Mouse (Mus musculus): ENCODE measurements around the gene Atp5l.
"Not testable (repeated sequence)": the region's sequence is repeated elsewhere in the genome, so short reads cannot be mapped to it uniquely, and the experiment has no call there.

The Atp5l gene

DNA sequence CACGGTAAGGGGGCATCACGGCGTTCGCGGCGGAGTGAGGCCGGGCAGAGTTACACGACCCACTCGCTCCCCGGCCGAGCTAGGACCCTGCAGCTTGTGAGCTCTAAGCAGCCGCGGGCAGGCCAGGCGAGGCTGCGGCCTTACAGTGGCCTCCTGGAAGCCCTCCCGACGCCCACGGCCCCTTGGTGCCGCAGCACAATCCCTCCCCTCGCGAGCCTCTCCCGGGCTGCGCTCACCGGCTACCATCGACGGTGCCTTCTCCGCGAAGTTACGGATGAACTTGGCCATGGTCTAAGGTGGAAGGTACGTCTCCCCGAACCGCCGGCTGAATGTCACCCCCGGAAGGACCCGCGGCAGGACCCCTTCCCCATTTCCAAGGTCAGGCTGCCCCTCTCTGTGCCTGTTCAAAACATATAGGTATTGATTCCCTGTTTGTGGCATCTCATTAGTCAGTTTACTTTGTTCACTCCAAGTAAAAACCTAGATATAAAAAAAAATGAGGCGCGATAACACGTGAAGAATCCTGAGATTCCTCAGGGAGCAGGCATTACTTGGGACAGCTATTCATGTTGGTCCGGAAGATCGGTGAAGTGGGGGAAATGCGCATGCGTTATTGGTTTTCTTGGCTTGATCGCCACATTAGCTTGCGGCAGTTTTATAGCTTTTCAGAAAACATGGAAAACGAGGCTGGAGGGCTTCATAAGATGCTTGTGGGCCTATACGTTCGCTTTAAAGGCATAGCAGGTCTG lies at the start of gene Atp5l:
TSS of gene Atp5l (minus strand) at position 369 of the 749 bp plus-strand sequence.
- DNase-seq, result peak; percentile 66 to 79

DNA sequence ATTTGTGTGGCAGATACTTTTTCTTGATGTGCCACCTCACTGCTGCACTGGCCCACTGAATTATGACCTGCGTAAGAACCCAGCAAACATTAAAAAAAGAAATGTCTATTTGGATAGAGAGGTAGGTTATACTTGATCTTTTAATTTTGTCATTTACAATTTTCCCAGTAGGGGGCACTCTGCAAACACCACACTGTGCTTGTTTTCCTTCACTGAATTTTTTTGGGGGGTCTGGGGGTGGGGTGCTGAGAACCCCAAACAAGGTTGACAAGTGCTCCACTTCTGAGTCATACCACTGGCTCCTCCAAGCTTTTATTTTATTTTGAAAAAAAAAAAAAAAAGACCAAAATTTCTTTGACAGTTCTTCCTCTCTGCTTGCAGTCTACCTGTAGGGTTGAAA lies 48.9 kb upstream of the Atp5l start:
- DNase-seq, result no peak

DNA sequence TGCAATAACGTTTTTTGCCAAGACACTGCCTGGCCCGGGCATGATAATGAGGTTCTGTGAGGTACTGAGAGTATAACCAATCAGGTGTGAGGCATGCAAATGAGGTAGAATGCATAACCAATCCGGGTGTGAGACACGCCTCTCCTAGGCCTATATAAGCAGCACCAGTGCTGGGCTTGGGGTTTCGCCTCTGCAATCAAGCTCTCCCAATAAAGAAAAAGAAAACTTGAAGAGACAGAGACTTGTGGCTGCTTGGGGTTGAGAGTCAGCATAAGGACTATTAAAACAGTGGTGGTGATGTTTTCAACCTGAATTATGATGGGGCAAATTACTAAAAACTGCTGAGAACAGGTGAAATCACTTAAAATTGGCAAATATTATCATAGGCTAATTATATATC lies 47.2 kb upstream of the Atp5l start:
- DNase-seq, result not testable (repeated sequence)

DNA sequence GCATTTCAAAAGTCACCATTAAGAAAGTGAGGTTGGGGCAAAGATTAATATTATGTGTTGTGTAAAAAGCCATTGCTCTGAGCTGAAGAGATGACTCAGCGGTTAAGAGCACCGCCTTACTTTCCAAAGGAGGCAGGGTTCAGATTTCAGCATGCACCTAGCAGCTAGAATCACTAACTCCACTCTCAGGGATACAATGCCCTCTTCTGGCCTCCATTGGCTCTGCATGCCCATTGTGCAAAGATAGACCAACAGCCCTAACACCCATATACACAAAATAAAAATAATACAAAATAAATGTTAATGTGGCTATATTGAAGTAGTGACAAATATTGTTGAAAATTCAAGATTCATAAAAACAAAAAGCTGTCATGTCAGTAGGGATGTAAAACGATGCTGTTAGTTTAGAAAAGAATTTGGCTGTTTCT lies 46.3 kb upstream of the Atp5l start:
- DNase-seq, result peak; percentile 51 to 75

DNA sequence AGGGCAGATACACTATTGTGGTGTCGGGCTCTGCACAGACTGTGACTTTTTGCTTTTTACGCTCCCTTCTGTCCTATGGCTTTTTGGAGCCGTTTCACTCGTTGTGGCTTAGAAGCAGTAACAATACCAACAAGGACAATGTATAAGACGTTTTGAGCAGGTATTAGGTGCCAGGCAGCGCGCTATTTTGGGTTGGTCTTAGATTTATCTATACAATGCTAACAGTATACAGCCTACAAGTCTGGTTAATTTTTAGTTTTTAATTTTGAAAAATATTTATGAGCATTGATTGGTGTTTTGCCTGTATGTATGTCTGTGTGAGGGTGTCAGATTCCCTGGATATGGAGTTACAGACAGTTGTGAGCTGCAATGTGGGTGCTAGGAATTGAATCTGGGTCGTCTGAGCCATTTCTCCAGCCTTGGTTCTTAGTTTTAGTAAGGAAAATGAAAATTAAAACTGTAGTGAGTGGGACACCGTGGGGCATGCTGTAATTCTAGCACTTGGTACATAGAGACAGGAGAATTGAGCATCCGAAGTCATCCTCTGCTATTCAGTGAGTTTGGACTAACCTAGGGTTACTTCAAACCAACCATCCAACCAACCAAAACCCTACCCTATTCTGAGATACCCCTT lies 45.4 kb upstream of the Atp5l start:
- DNase-seq, result no peak

DNA sequence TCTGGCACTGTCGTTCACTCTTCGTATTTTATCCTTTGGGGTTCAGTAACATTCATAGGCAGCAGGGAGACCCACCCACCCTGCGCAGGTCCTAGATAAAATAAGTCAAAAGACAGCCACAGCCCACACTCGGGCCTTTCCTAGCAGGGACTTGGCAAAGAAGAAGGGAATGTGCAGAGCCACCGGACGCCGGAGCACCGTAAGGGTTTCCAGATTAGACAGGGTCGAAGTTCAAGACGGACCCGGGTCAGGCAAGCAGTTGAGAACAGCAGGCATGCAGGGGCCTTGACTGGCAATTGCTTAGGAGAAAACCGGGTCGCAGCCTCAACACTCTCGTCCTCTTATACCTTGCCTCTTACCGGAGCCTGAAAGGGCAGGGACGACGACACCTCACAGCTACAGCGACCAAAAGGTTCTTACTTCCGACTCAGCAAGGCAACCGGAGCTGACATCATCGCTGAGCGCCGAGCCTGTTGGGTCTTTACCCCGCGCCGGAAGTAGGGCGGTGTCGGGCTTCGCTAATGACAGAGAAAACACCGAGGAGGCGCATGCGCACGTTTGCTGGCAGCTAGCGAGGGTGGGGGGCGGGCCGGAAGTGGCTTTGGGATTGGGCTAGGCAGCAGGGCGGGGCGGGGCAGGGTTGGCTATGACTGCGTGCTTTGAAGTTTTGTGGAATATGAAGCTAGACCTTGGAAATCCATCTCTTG lies 44.7 kb upstream of the Atp5l start, which contains the start of gene Ube4a:
TSS of gene Ube4a (minus strand) at position 475 of the 707 bp plus-strand sequence.
- DNase-seq, result peak; percentile 98 to 99

DNA sequence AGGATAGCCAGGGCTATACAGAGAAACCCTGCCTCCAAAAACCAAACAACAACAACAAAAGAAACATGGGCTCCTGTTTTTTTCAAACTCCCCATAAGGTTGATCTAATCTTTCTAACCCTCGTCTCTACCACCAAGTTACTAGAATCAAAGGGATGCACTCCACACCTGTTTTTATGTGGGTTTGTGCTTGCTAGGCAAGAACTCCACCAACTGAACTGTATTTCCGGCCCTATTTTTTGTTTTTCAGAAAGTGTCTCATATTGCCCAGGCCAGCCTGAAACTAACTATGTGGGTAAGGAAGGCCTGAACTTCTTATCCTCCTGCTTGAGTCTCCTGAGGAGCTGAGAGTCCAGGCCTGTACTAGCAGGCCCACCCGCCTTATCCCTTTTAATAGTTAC lies 33.9 kb upstream of the Atp5l start:
- DNase-seq, result no peak

DNA sequence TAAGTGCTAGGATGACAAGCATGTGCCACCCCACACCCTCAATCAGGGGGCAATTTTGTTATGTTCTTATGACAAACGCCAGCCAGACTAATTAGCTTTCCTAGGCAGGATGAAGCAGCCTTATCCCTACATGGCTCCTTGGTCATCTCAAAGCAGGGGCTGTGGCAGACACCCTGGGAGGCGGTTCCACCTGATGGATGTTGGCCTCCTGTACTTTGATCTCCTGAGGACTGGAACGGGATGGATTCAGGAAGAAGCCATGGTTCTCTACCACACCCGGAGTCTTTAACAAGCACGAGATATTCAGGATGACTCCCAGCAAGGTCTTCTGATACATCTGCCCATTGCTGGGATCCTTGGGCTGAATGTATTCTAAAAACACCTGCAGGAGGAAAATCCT lies 27.3 kb upstream of the Atp5l start:
- DNase-seq, result no peak

DNA sequence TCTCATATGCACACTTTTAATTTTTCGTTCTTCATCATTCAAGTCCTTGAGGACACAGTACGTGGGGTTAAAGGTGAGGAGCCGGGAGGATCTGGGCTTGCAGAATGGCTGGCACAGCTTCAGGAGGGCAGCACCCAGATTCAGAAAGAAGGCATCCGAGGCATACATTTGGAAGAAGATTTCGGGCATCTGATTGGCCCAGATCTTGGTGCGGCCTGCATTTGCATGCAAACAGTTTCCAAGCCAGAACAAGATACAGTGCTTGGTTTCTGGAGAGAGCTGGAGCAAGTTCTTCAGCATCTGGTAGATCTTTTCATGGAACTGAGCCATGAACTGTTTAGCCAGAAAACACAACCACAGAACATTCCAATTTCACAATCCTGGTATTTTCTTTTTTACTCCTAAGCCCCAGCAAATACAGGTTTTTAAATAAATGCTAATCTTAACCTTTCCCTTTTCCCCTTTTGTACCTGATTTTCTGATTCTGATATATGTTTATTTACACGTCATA lies 25.7 kb upstream of the Atp5l start:
- DNase-seq, result no peak

DNA sequence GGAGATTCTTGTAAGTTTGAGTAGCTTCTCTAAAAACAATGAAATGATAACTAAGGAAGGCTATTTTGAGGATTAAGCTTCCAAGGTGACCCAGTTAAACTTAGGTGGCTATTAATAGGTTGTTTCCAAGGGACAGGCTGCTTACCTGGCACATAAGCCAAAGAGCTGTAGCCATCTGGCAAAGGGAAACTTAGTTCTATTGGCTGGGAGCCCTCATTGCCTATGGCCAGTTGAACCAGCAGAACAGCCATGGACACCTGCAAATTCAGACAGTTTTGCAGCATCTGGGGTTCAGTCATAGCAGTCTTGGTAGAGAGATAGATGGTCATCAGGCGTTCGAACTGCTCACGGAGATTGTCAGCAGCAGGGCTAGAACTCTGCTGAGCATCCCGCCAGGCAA lies 21.9 kb upstream of the Atp5l start:
- DNase-seq, result no peak

DNA sequence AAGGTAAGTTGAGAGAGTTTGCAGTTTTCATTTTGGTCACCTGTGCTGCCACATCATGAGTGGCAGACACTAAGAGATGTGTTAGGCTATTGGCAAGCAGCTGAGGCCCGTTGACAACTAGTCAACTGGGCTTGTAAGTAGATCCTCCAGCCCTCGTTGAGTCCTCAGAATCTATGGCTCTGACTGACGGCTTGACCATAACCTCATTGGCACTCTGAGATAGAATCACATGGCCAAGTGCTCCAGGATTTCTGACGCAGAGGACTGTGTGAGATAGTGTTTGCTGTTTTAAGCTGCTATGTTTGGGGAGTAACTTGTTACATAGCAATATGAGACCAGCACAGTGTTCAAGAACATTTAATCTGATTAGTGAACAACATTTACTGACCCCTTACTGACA lies 21.2 kb upstream of the Atp5l start:
- DNase-seq, result no peak

DNA sequence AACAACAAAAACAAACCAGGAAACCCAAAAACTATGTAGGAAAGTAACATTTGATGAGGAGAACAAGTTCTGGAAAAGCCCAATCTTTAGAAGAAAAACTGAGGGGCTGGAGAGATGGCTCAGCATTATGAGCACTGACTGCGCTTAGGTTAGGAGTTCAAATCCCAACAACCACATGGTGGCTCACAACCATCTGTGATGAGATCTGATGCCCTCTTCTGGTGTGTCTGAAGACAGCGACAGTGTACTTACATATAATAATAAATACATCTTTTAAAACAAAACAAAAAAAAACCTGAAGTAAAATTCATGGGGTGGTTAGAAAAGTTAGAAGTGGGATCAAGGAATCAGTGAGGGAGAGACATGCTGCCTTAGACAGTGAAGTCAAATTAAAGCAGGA lies 1.0 kb upstream of the Atp5l start:
- DNase-seq, result no peak

DNA sequence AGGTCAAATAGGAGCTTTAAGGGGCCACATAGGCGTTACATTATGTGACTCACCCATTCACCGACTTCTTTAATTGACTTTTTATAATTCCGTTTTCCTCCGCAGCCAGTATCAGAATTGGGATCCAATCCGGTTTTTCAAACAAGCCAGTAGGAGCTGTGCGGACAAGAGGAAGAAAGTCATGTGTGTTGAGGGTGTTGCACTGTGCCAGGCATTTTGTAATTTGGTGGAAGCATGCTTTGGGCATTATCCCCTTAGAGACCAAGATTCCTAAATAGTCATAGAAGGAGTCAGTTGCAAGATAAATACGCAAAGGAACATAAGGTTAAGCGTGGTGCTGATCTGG lies 554 bp upstream of the Atp5l start:
- DNase-seq, result no peak

DNA sequence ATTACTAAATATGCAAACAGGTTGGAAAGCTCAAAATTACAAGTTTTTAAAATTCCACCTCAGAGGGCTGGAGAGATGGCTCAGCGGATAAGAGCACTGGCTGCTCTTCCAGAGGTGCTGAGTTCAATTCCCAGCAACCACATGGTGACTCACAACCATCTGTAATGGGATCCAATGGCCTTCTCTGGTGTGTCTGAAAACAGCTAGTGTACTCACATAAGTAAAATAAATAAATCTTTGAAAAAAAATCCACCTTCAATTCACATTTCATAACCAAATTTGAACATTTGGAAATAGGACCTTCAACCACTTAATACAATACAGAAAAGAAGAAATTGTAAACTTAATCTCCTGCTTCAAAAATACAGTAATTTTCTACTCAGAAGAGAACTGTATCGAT lies 936 bp downstream of the Atp5l start:
- no peak for DNase-seq

DNA sequence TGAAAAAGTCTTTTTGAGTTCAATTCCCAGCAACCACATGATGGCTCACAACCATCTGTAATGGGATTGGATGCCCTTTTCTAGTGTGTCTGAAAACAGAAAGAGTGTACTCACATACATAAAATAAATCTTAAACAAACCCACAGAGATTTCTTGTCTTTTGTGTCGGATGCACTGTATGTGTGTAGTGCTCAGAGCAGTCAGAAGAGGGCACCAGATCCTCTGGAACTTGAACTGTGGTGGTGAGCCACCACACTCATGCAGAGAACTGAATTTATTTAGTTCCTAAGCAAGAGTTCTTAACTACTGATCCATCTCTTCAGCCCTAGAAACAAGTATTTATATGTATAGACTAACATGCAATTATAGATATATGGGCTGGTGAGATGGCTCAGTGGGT lies 4.3 kb downstream of the Atp5l start:
- peak; percentile 7 to 44 for DNase-seq

DNA sequence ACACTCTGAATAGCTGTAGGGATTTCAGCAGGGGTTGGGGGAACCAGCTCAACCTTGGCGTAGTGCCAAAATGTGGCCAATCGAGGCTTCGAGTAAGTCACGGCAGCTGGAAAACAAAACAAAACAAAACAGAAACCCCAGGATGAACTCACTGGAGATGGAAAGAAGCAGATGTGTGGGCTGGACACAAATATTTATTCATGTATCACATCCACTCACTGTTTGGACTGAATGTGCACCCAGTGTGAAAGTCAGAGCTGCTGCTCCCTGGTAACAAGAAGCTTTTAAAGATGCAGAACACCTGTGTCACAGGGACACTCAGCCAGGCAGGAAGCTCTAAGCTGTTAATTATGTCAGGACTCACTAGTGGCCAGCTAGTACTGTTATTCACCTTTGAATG lies 5.8 kb downstream of the Atp5l start:
- DNase-seq, result no peak

DNA sequence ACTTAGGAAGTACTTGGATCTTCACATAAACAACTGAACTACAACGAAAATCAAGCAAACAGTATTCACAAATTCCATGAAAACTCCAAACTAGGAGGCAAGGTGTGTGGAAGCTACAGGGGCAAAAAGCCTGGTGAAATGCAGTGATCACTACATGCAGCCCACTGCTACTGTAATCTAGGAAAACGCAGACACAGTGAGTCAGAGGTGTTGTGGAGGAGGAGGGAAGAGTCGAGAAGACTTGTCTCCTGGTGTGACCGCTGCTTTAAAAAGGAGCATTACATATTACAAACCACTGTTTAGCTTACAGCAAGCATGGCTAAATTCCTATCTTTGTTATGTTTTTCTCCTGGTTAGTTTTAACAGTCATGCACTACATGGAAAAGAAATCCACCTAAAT lies 9.2 kb downstream of the Atp5l start:
- no peak for DNase-seq

DNA sequence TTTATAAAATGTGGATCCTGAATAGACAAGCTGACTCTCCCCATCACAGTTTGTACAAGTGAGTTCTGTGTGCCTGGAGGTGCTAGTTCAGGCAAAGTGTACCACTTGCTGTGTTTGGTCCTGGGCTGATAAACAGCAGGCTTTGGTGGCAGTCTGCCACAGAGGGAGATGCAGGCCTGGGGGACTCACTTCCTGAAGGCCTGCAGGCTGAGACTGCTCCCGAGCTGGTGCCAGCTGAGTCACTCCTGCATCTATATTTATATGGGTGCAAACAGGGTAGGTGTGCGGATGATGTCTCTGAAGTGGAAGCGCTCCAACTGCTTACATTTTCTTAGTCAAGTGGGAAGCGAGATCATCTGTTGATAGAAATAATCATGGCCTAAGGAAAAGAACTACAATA lies 14.9 kb downstream of the Atp5l start:
- DNase-seq, result no peak

DNA sequence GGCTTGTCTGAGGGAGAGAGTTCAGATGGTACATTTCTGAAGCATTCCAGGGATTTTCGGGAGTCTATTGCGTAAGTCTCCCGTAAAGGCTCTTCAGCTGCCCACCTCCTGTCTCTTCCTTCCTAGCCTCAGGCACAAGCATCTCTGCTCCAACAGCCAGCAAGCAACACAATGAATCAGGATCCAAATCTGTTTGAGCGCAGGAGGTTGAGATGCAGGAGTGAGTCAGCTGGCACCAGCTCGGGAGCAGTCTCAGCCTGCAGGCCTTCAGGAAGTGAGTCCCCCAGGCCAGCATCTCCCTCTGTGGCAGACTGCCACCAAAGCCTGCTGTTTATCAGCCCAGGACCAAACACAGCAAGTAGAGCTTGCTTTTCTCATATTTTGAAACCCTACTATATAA lies 15.6 kb downstream of the Atp5l start:
- DNase-seq, result no peak

DNA sequence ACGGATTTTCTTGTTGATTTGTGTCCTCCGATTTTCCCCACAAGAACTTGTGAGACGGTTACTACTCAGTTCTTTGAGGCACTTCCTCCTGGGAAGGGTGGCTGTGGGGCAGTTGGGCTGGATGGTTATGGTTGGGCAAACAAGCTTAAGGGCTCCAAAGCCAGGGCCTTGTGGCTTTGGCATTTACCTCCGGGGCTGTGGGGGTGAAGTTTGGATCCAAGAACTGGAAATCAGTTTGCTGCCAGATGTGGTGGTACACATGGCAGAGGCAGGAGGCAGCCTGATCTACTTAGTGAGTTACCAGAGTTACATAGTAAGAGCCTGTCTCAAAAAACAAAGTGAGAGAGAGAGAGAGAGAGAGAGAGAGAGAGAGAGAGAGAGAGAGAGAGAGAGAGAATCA lies 16.7 kb downstream of the Atp5l start:
- DNase-seq, result no peak

DNA sequence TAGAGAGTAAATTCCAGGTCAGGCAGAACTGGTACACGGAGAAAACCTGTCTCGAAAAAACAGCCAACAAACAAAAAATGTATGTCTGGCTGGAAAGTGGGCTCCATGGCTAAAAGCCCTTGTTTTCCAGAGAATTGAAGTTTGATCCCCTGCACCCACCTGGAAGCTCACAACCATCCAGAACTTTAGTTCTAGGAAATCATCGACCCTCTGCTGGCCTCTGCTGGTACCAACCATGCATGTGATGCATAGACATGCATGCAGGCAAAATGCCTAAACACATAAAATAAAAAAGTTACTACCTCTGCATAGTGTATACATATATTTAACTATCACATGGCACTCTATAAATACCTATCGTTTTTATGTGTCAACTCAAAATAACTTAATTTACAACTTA lies 20.1 kb downstream of the Atp5l start:
- peak in 1 of 2 experiments; percentile 23 for DNase-seq

DNA sequence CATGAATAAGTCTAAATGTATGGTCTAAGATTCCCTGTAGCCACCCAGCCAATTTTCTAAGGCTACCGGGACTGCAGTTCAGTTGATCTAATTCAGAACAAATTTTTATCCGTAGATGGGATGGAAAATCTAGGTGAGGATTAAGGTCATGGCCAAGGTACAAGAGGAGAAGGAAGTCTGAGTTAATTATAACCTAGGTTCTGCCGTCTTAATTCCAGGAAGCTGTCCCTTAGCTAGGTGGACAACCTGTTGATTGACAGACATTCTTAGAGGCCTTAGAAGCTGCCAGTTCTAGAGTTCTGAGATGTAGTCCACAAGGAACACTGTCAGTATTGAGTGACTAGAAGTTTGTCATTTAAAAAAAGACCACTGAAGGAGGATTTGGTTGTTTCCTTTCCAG lies 20.8 kb downstream of the Atp5l start:
- DNase-seq, result no peak

DNA sequence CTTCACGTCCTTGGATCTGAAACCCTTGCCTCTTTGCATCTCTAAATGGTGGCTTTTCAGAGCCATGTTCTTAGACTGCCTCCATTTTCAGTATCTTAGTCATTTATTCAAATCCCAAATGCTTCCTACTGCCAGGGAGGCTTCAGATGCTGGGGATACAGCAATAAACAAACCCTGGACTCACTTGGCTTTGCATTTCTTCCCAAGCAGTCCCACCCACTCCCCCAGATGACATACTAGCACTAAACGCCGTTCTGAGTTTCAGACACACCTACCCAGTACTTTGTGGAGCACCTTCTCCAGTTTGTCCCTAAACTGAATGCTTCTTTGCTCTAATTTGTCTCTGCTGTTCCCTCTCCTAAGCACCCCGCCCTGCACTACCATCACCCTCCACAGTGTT lies 23.5 kb downstream of the Atp5l start:
- no peak for DNase-seq

DNA sequence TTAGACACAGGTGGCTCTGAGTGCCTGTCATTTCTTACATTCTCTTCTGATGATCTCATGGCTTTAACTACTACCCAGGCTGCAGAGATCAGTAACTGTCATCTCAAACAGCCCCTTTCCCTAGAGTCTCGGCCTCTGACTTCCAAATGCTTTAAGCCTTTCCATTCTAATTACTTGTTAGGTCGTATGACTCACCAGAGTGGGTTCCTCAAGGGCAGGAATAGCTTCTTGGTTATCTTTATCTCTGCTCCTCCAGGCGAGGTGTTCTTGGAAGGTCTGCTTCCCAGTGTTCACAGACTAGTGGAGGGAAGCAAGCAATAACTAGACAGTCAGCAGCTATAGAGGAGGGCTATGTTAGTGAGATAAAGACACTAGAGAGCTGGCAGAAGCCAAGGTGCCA lies 27.9 kb downstream of the Atp5l start:
- DNase-seq, result no peak
